Mouse (Mus musculus) heart, adult 2 months (tissue): ENCODE data around the gene D630036H23Rik.
A peak's percentile ranks its signal among the peaks of the same experiment; 100 is the strongest.

ENCODE experiments used
- CTCF ChIP-seq: fragments of 200-600 bp; IDR thresholded peaks from 2 replicates; pipeline ENCODE4 v1.8.1; 2022; ENCODE audit warnings: antibody characterized with exemption, mild to moderate bottlenecking, moderate library complexity
- EP300 ChIP-seq: fragments of 200-500 bp; IDR thresholded peaks from 2 replicates; pipeline ENCODE4 v1.6.1; 2011; ENCODE audit warnings: low read depth, low read length, control low read depth; ENCODE audit not compliant: insufficient read depth

DNA sequence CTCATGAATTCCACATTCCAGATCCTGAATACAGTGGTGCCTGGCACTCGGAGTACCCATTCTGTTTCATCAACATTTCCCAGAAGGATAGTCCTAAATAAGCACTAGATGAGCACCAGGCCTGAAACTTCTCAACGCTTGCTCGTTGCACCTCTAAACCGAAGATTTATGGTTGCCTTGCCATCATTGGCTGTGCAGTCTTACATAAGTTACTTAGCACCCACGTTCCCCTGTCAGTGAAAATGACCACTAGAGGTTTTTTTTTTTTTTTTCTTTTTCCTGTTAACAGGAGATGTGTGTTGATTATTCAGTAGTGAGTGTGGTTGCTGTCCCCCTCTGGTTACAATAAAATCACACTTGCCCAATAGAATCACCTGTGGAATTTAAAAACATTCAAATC lies 1.2 kb downstream of the D630036H23Rik start:
- 0 out of 2 replicates have a peak, but pooled peaks have one; percentile 7 for TF ChIP-seq CTCF
- TF ChIP-seq EP300 = no peak
